Mouse (Mus musculus) lung, postnatal 14 days (tissue): ENCODE results near the gene Cntnap2.
"Not testable (repeated sequence)": the region's sequence is repeated elsewhere in the genome, so short reads cannot be mapped to it uniquely, and the experiment has no call there.

Experiments used
- DNase-seq: peaks from one replicate; pipeline ENCODE4 v3.0.0; 2021

Gene Cntnap2

DNA sequence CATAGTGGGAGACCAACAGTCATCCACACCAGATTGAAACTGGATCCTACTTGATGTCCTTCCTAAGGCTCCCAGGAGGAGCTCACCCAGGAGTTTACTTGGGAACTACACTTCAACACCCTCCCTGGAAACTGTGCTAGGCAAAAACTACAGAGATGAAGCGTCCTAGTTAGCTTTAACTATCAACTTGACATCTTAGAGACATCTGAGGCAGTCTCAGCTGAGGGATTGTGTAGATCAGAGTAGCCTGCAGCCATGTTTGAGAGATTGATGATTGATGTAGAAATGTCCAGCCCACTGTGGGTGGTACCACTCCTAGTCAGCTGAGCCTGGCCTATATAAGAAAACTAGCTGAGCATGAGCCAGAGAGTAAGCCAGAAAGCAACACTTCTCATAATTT is 2123.6 kb downstream of the Cntnap2 start:
- DNase-seq = no peak

DNA sequence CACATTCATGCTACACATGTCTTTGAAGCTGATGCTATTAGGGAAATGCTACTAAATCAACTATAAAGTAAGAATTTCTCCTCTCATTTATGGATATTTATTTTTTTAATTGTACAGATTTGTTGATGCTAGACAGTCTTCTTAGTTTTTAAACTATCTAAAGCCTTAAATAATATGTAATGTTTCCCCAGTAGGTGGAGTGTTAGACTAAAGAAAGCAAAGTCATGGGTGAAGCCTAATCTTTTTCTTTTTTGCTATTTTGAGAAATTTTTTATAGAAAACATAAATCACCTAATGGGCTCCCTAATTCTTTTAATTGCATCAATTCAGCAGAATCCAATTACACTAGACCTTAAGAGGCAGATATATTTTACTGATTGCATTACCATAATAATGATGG is 2124.7 kb downstream of the Cntnap2 start:
- not testable (repeated sequence) for DNase-seq

DNA sequence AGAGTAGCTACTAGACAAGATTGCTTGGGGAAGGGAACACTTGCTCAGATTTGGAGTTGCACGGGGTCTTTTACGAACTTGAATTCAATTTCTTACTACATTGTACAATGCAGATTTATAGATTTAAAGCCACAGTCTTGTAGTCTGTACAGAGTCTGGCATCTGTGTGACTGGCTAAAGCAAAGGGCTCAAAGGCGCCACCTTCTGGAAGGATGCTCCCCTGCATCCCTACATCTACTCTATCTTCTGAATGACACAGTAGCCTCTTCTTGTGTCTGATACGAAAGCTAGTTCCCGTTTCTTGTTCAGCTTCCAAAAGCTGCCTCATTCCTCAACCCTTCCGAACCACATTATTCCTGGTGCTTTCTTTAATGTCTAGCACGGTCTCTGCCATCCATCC is 2129.0 kb downstream of the Cntnap2 start:
- peak; percentile 39 for DNase-seq

DNA sequence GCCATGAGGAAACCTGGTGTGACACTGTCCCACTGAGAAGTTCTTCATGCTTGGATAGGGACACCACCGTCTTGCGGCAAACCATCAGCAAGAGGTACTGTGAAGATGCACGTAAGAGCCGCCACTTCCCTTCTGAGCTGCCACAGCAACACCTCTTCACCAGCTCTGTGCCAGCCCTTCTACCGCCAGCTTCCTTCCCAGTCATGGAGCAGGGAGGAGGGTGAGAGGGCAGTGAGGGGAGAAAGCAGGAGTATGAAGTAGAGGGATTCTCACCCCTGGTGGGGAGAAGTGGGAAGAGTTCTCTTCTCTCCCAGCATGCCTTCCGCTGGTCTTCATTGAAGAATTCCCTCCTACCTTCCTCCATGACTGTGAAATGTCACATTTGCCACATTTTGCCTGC is 2129.4 kb downstream of the Cntnap2 start:
- not testable (repeated sequence) for DNase-seq

DNA sequence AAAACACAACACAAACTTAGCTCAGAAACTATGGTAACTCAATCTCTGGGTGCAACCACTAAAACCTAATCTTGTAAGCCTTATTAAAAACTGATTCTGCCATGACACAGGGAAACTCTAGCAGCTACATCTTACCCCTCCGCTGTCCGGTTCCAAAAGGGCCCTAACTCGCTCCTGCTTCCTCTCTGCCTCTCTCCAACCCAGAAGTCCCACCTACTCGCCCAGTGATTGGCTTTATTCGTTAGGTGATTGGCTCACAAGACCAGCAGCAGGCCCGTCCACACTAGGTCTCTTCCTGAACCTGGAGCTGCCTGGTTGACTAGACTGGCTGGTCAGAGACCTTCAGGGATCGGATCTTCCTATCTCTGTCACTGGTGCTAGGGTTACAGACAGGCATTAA is 2131.1 kb downstream of the Cntnap2 start:
- no peak for DNase-seq

DNA sequence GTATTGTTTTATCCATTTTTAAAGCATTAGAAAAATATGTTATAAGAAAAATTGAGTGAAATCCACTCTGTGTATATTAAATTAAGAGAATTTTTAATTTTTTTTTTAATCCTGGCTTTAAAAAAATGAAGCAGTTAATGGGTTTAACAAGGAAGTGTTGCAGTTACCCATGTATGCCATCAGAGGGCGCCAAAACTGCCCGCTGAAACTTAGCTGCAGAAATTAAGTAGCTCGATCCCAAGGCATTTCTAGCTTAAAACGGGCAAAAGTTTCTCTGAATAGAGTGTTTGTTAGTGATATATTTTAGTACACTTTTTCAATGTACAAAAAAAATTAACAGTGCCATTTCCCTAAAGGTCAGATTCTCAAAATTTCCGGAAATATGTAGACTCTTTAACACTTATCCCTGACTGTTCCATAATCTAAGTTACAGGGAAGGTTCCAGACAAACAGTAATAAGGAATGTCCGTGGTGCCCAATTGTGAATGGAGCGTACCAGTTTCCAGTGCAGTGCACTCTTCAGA is 2132.2 kb downstream of the Cntnap2 start:
- DNase-seq = peak; percentile 62

DNA sequence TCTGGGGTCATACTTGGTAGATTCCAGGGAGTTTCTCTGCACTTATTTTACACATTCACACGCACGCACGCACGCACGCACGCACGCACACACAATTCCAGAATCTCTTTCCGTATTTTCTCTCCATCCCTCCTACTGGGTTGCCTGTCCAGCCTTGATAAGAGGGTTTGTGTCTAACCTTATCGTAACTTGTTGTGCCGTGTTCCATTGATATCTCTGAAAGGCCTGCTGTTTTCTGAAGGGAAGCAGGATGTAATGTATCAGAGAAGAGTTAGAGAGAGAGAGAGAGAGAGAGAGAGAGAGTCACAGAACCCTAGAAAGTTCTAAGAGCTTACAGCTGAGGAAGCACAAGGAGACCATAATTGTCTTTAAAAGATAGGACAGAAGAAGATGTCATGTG is 2132.8 kb downstream of the Cntnap2 start:
- no peak for DNase-seq

DNA sequence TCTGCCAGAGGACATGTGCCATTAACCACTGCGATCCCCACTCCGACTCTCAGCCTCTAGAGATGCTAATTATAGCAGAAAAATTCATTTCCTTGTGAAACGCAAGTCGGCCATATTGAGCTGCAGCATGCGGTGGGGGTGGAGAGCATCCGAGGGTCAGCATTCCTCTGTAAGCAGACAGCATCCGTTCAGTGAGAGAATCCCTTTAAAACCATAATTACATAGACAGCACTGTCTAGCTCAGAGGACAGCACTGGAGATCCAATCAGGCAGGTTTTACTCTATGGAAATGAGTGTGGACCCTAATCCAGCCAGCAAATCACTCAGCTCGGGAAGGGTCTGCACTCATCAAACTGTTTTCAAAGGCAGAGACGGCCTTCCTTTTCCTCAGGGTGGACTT is 2133.3 kb downstream of the Cntnap2 start:
- no peak for DNase-seq

DNA sequence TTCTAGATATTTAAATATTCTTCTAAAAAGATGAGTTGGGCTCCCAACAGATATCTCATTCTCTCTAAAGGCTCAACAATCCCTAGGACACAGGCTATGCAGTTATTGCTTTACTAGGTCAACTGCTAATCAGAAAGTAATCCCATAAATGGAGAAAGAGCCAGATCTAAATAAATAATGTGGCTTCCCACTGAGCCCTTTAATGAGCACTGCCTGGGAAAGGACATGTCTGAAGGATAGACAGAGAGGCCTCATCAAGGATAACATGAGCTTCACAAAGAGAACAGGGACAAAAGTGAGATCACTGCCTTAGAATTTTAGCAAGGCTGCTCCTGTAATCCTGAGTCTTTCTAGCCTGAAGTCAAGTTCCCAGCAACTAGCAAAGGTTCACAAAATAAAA is 2138.4 kb downstream of the Cntnap2 start:
- DNase-seq = no peak

DNA sequence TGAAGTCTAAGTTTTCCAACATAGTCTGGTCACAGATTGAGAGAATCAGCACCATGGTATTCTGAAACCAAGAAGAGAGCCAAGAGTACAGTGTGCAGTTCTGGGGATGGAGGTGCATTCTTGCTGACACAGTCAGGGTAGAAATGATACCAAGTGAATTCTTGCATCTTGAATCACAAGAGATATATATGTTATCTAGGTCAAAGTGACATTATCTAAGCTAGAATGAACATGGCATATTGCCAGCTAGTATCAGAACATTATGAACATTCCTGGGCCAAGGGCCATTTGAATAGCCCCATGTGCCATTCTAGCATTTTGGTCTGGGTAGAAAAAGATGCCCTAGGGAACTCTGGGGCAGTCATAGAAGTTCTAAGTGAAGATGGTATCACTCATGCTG is 2141.5 kb downstream of the Cntnap2 start:
- DNase-seq = no peak

DNA sequence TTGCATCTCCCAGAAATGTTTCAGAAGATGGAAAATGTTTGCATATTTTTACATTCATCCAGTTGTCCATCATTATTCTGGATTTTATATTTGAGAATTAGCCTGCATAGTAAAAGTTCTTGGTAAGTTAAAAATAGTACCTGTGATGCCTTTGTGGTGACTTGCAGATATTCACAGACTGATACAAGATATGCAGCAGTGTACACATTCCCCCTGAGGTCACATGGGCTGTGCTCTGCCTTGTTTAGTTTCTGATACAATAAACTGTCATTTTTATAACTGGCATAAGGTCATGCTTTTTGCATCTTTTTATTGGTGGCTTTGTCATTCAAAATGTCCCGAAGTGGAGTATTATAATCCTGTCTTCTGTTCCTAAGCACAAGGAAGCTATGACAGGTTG is 2148.9 kb downstream of the Cntnap2 start:
- DNase-seq = no peak

DNA sequence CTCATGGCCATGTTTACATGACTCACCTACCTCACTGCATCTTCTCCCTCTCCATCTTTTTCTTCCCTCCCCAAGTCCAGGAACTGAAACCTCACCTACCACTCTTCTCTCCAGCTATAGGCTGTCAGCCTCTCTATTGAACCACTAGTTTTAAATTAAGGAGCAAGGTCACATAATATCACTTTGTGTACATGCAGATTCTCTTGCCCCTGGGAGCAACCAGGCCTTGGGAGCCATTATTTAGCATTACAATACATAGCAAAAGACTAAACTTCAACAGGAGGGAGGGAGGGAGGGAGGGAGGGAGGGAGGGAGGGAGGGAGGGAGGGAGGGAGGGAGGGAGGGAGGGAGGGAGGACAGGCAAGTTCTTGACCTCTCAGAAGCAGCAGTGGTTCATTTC is 2155.6 kb downstream of the Cntnap2 start:
- DNase-seq = no peak

DNA sequence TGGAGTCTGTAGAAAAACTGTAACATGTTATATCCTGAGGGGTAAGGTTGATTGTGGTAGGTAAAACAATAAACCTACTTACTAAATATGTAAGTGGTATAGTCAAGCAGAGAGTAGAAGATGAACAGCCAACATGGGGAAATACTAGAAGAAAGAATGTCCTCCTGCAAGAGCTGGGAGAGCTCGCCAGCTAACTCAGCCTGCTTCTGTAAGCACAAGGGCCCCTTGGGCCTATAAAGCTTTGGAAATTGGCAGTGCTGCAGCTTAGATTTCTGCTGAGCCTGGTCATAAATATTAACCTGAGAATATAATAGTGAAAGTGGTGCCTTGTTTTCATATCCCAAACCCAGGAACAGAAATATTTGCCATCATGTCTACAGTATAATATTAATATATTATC is 2164.4 kb downstream of the Cntnap2 start:
- not testable (repeated sequence) for DNase-seq

DNA sequence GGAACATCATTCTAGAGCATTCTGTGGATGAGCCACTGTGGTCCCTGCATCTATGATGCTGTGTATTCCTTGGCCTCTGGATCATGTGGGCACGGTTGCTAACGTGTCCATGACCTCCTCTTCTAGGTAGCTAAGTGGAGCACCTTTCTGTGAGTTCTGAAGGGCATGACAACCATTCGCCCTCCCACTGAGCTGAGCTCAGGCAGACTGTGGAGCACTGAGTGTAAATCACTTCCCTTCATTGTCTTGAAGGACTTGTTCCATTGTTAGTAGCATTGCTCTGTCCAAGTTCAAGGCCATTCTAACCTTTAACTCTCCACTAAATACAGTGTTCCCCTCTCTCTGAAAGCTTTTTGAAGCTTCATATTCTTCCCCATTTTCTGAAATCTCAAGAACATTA is 2166.2 kb downstream of the Cntnap2 start:
- DNase-seq = not testable (repeated sequence)

DNA sequence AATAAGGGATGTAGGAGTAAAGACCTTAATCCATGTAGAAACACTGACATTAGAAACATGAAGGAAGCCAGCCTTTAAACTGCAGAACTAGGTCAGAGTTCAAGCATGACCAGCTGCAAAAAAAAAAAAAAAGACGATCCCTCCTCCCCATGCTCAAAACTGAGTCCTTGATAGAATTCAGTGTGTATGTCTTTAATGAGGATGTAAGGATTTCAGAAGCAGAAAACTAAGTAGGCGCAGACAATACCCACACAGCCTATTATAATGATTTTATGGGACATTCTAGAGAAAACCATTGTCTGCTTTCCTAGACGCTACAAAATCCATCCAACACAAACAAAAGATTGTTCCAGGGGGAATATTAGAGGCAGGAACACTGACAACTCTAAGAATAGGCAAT is 2168.4 kb downstream of the Cntnap2 start:
- no peak for DNase-seq

DNA sequence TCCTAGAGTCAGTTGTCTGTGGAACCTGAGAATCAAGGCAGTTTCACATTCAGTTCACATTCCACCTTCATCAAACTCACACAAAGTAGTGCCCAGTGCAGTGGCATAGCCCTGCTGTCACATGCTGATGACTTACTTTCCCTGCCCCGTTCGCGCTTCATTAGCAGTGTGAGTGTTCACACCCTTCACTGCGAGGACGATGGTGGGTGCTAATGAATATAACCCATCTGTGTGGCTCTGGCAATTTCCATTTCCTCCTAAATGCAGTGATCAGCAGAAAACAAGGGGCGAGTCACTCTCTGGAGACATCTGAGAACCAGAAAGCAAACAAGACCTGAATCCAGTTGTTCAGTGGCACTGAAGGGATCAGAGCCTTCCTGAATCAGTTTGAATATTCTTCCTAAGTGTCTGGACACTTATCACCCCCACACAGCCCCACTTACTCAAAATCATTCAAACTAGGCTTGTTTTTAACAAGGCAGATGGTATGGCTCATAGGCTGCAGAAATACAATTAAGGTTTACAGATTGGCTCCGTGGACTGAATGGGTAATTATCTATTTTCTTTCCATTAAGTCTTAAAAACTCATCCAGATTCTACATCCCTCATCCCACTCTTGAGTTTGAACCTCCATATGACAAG is 2169.6 kb downstream of the Cntnap2 start:
- no peak for DNase-seq

DNA sequence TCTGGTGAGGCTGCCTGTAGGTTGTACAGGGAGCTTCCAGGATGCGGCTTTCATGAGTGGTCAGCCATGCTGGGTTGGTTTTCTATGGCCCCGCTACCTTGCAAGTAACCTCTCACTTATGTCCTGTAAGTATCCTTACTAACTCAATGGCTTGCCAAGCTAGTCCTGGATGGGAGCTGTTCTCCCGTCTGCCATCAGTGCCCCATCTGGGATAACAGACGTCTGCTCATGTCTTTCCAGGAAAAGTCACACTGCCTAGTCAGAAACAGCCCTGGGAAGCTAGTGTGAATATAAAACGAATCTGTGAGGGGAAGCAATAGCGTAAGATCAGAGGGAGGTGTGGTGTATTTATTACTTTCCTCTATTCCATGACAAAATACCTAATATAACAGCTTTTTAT is 2172.4 kb downstream of the Cntnap2 start:
- DNase-seq = no peak

DNA sequence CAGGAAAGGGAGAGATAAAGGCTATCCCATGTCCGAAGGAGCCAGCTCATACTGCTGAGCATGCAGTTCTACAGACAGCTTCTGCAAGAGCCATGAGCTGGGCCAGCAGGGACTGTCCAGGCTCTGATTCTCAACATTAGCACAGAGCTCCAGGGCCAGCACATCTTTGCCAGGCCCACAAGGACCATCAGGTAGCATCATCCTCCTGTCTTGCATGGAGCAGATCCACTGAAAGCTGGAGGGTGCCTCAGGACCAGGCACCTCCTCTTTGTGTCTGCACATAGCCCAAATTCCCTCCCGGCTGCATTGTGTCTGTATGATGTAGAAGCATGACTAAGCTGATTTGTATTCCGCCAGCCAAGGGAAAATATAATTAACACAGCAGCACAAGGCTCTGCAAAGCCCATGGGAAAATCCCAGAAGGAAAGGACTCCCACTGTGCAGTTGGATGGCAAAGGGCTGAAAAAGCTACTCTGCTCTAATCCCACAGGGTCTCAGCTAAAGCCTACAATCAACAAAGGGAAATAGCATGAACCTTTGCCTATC is 2180.3 kb downstream of the Cntnap2 start:
- no peak for DNase-seq

DNA sequence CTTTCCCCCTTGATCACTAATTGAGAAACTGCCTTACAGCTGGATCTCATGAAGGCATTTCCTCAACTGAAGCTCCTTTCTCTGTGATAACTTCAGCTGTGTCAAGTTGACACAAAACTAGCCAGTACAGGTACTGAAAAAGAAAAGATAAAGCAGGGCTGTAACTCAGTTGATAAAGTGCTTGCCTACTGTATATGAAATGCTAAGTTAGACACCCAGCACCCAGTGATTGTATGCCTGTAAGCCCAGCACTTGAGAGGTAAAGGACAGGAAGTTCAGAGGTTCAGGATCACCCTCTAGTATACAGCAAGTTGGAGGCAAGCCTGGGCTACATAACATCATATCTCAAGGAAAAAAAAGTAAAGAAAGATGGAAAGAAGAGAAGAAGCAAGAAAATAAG is 2182.2 kb downstream of the Cntnap2 start:
- DNase-seq = no peak

DNA sequence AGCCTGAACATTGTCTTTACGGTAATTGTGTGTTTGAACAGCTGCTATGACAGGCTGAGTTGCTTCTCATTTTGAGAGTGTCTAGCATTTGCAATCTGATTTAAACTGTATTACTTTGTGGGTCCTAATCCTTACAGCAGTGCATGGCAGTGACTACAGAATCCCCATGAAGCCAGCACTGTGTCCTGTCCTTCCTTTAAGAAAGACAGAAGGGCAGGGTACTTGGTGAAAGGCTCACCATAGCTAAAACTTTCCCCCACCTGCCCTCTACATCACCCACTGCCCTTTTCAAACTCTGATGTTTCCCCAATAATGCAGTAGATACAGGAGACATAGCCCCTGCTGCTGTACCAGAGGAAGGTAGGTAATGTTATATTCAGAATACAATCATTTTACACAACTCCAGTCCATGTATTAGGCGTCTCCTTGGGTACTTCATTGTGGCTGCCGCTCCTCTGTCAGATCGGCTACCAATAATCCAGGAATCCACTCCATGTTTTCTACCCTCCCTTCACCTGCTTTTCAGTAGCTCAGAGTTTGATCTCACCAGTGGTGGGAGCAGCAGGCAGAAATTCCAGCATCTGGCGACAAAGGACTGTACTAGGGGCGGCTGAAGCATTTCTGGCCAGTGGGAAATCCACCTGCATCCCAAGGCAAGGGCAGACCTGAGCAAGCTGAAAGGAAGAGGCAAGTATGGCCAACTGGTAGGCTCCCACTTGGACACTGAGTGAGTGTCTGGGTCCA is 2184.9 kb downstream of the Cntnap2 start:
- DNase-seq = peak; percentile 6

DNA sequence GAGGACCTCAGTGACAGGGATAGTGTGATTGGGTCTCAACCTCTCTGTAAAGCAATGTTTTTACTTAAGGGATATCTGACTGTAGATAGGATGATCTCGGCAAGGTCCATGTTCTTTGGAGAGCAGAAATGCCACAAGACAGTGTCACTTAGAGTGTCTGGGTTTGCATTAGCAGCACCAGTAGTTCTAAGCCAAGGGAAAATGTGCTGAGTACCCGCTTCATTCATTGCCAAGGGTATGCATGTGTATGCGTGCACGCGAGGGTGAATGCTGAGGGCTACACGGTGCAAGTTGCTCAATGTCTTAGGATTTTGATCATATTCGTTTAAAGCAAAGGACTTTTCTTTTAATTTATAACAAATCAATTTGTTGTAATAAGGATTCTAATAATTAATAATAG is 2185.5 kb downstream of the Cntnap2 start:
- DNase-seq = no peak

DNA sequence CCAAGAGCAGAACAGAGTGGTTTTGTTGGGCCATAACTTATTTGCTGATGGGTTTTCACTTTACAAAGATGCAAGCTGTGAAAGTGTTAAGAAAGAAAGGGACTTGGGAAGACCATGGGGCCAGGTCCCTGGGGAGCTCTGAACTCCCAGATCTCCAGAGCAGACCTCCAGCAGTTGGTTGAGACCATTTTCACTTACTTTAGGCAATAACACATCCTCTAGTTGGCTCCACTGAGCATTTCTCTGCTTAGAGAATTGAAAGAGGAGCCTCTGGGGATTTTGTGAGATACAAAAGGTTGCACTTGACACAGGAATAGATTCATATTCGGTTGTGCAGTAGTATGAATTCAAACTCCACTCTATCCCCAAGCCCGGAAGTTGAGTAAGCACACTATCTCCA is 2196.1 kb downstream of the Cntnap2 start:
- DNase-seq = no peak

DNA sequence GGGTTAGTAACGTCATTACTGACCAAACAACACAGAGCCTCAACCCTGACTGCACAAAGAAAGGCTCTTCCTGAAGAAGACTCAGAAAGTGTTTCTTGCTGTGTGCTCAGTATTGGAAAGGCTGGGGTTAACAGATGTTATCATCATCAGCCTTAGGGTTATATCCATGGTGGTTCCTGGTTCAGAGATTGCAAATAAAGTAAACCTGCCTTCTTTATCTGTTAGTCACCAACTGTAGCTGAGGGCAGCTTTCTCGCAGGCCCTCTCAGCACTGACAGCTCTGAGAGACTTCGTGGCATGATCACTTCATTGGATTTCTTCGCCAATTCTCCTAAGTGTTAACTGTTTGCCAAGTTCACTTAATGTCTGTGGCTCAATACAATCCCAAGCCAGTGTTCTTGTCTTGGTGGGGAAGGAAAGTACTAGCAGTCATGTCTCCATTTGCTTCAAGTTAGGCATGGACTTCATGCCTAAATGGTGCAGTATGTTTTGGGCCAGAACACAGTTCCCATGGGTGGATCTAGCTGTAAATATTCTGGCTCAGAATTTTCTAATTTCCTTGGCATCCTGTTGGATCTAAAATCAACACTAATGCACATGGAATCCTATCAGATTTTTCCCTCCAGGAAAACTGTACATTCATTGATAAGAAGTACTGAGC is 2197.2 kb downstream of the Cntnap2 start:
- no peak for DNase-seq
